Mouse (Mus musculus) right cerebral cortex, adult 2 months (tissue): ENCODE results near the gene Hs6st3.
"Not testable (repeated sequence)": the region's sequence is repeated elsewhere in the genome, so short reads cannot be mapped to it uniquely, and the experiment has no call there.

Experiments used
- DNase-seq, 2 experiments: peaks; one replicate each; pipeline ENCODE4 v3.0.0; 2021 to 2022; ENCODE audit warnings: low spot score in 2 of 2

Gene Hs6st3

GRCm38 (mm10) chr14:119248001-119248607, 110.0 kb downstream of the Hs6st3 start:
- DNase-seq: peak; percentile 40 to 68

- DNase-seq: no peak
Measured at GRCm38 (mm10) chr14:119250353-119250752, 112.2 kb downstream of the Hs6st3 start.

GRCm38 (mm10) chr14:119255396-119255795, 117.3 kb downstream of the Hs6st3 start:
- DNase-seq: no peak

- DNase-seq: no peak
Measured at GRCm38 (mm10) chr14:119257072-119257471, 118.9 kb downstream of the Hs6st3 start.

- DNase-seq: no peak
Measured at GRCm38 (mm10) chr14:119260176-119260962, 122.2 kb downstream of the Hs6st3 start.

GRCm38 (mm10) chr14:119266334-119266733, 128.2 kb downstream of the Hs6st3 start:
- no peak for DNase-seq

GRCm38 (mm10) chr14:119273088-119273487, 134.9 kb downstream of the Hs6st3 start:
- no peak for DNase-seq

- DNase-seq: not testable (repeated sequence)
Measured at GRCm38 (mm10) chr14:119278156-119278555, 140.0 kb downstream of the Hs6st3 start.

- no peak for DNase-seq
Measured at GRCm38 (mm10) chr14:119283951-119284350, 145.8 kb downstream of the Hs6st3 start.

GRCm38 (mm10) chr14:119289668-119290067, 151.5 kb downstream of the Hs6st3 start:
- no peak for DNase-seq

- DNase-seq: no peak
Measured at GRCm38 (mm10) chr14:119294071-119294470, 155.9 kb downstream of the Hs6st3 start.

- DNase-seq: peak; percentile 14 to 25
Measured at GRCm38 (mm10) chr14:119306461-119306860, 168.3 kb downstream of the Hs6st3 start.

- DNase-seq: no peak
Measured at GRCm38 (mm10) chr14:119318379-119318778, 180.2 kb downstream of the Hs6st3 start.

- DNase-seq: peak; percentile 16 to 29
Measured at GRCm38 (mm10) chr14:119347236-119347635, 209.1 kb downstream of the Hs6st3 start.

GRCm38 (mm10) chr14:119361414-119361813, 223.3 kb downstream of the Hs6st3 start:
- no peak for DNase-seq

- no peak for DNase-seq
Measured at GRCm38 (mm10) chr14:119367866-119368425, 229.8 kb downstream of the Hs6st3 start.

GRCm38 (mm10) chr14:119369274-119369673, 231.1 kb downstream of the Hs6st3 start:
- no peak for DNase-seq

- no peak for DNase-seq
Measured at GRCm38 (mm10) chr14:119370013-119370412, 231.9 kb downstream of the Hs6st3 start.

GRCm38 (mm10) chr14:119379303-119379702, 241.2 kb downstream of the Hs6st3 start:
- no peak for DNase-seq

GRCm38 (mm10) chr14:119401618-119402017, 263.5 kb downstream of the Hs6st3 start:
- DNase-seq: no peak

GRCm38 (mm10) chr14:119409334-119410050, 271.4 kb downstream of the Hs6st3 start:
- DNase-seq: no peak

- no peak for DNase-seq
Measured at GRCm38 (mm10) chr14:119422894-119423293, 284.8 kb downstream of the Hs6st3 start.
